Mouse (Mus musculus) T-cell, adult 2 months (primary cell): ENCODE results near the gene 9430097D07Rik.

Experiments used
- DNase-seq: peaks from one replicate; pipeline ENCODE4 v3.0.0; 2022; ENCODE audit warnings: low spot score

9430097D07Rik gene

GRCm38 (mm10) chr2:32559570-32559969, 15.9 kb downstream of the 9430097D07Rik start:
- no peak for DNase-seq

DNA sequence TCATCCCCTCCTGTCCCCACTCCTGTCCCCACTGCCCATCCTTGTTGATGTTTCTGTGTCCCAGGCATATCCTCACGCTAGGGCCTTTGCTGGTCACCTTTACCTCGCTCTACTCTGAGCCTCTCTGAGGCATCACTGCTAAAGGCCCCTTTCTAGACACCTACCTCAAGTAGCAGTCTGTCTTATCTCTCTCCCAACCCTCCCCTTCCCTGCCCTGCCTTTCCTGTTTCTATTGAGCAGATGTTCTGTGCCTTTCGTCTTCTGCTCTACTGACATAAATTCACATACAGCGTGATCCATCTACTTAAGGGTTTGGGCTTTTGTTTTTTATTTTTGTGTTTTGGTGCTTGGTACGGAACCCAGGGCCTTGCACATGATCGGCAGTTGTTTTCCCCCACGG, 19.5 kb downstream of the 9430097D07Rik start:
- no peak for DNase-seq

GRCm38 (mm10) chr2:32555484-32555883, 20.0 kb downstream of the 9430097D07Rik start:
- no peak for DNase-seq

DNA sequence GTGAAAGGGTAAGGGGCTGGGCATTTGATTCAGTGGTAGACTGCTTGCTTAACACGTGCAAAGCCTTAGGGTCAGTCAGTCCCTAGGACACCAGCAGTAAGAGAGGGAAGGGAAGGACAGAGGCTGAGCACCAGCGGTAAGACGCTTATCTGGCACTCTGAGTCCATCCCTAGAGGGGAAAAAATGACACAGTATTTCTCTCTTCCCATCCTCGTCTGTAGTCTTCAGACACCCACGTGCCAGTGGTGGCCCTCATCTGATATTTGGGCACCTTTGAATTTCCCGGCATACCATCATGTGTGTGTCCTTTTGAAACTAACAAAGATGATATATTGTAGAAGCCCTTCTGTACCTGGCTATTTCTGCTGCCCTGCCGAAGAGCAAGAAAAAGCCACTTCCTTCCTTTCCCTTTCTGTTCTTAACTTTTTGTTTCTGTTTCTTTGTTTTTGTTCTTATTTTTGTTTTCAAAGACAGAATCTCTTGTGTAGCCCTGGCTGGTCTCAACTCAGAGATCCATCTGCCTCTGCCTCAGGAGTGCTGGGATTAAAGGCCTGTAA, 21.8 kb downstream of the 9430097D07Rik start:
- DNase-seq, result peak; percentile 62

- no peak for DNase-seq
These were observed 24.2 kb downstream of the 9430097D07Rik start for GRCm38 (mm10) chr2:32551236-32551635.

DNA sequence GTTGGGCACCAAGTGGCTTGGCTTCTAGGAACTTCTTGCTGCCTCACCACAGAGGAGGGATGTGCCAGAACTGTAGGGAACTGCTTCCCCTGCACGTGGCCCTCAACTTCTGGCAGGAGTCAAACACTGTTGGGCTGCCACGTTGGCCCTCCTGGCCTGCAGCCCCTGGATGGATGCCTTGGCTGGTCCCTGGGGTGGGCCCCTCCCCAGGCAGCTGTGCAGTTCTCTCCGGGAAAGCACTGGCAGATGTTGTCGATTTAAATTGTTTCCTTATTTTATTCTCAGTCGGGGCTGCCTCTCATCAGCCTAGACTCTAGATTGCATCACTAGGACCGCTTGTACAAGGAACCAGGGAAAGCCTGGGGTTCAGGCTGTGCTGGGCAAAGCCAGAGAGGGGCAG, 25.7 kb downstream of the 9430097D07Rik start:
- no peak for DNase-seq

DNA sequence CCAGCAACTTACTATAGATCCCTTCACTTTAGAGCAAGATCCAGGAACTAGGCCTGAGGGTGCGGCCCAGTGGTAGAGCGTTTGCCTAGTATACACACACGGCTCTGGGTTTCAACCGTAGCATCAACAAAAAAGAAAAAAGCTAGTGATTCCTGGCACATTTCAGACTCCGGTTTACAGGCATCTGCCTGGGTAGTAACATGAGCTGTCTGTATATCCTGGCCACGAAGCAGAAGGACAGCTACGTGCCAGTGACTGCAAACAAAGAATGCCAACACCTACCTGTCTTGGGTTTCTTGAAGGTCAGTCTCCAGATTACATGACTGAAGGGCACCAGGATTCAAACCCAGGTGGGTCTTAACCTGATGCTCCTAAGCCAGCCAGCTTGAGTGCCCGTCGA, 26.3 kb downstream of the 9430097D07Rik start:
- no peak for DNase-seq

DNA sequence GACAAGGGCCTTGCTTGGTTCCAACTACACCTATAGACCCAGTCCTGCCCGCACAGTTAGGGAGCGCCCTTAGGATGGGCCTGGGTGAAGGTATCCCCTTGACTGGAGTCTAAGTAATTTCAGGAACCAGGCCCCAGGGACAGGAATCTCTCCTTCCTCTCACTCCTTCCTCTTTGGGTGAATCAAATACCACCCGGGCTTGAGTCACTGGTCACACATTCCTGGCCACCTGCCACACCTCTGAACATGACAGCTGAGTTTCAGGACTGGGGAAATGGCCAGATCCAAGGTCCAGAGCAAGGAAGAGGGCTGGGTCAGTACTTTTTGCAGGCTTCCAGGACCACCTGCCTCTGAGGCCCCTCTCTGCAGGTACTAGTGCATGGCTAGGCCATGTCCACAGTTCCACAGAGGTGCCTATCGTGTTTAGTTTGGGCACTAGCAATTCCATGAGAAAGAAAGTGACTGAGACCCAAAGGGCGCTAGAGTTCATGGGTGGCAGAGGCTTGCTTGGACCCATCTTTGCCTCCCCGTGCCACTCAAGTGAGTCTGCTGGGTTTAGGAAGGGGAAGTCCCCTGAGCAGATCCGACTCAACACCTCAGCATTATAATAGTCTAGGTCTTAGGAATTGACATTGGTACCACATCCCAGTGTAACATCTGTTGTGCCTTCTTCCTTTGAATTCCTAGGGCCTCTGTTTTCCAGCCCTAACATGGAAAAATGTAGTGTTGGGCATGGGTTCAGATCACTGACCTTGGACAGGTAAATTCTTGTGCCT, 27.3 kb downstream of the 9430097D07Rik start:
- DNase-seq, result no peak

DNA sequence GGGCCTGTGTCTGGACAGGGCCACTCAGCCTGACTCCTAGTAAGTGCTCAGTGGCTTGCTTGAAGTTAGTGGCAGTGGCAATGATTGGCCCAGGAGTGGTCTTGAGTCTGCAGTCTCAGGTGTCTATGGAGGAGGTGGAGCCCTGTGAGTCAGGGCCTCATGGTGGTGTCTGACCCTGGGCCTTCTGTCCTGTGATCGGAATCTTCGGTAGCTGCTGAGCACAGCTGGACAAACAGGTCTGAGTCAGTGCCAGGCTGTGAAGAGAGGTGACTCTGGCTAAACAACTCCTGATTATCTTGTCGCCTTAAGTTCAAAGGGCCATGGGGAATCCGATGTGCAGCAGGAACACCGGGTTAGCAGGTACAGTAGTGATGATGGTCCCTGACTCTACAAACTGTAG, 28.1 kb downstream of the 9430097D07Rik start:
- DNase-seq, result no peak

GRCm38 (mm10) chr2:32546951-32547350, 28.5 kb downstream of the 9430097D07Rik start:
- no peak for DNase-seq

DNA sequence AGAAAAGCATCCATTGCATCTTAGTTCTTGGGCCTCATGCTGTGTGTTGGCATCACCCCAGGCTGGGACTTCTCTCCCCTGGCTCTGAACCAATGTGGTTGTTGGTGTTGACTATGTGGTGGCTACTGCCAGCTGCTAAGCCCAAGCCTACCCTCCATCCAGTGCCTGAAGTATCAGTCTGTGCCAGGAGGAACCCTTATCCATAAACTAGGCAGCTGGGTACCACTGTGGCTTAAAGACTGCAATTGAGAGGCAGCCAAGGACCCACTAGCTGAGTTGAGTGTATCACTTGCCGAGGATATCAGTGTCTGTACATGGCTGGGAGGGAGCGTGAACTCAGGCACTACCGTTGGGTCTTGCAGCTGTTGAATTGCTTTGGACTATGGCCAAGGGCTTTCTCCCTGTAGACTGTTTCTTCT, 32.4 kb downstream of the 9430097D07Rik start:
- DNase-seq, result no peak

DNA sequence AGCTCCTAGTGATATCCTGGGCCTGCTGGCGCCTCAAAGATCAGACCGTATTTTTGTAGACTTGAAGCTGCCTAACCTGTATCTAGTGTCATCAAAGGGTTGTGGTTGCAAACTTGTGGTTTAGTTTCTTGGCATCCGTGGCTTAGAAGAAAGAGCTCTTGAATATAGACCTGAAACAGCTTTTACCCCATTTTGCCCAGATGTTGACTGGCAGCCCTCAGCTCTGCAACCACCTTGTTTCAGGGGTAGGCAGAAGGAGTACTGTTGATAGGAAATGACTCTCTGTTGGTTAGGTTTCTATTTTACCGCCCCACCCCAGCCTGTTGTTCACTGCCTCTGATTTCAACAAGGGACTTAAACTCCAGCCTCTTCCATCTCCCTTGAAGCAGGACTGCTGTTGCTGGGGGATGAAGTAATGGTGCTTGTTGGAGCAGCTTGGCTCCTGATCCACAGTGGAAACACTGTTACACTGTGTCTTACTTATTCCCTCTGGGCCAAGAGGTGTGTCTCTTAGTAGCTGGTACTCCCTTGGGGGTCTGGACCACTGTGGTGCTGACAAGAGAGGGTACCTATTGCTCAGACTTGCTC, 33.4 kb downstream of the 9430097D07Rik start:
- DNase-seq, result peak; percentile 89

- no peak for DNase-seq
These were observed 34.1 kb downstream of the 9430097D07Rik start for GRCm38 (mm10) chr2:32541333-32541908.

DNA sequence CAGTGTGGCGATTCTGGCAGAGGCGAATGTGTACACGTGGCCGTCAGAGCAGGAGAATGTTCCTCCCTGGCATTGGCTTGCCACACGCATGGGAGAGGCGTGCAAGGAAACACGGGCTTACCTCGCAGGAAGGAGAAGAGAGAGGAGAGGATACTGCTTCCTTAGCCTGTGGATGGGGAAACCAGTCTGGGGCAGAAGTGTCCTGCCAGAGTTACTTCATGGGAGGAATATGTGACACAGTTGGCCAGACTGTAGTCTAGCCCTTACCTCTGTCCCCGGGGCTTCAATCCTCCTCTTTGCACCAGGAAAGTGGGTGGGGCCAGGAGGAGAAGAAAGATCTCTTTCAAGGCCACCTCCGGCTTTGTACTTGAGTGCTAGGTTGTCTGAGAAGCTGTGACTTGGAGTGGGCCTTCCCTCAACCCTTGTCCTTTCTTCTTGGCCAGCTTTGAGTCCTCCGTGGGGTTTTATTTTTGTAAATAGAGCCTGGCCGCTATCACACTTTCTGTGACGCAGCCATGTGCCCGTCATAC, 36.0 kb downstream of the 9430097D07Rik start:
- no peak for DNase-seq

GRCm38 (mm10) chr2:32538461-32538860, 37.0 kb downstream of the 9430097D07Rik start:
- DNase-seq, result no peak

- DNase-seq, result no peak
These were observed 37.5 kb downstream of the 9430097D07Rik start for GRCm38 (mm10) chr2:32537941-32538340.

DNA sequence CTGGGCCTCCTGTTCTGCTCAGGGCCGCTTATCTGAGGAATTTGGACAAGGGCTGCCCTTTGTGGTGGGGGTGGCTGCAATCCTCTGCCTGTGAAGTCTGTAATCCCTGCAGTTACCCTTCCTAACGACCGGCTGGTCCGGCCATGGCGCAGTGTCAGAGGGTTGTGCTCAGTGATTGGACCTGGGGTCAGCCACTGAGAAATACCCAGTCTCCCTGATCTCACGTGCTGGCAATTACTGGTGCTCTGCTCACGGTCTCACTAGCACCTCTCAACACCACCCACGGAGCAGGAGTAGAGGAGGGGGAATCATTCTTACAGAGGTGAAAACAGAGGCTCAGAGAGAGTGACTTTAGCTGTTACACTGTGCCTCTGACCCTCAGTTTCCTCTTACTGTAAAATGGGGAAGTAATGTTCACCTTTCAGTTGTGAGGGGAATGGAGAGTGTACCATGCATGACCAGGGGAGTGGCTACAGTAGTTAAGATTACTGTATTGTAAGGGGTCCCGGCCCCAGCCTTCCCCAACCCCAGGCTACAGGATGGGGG, 38.1 kb downstream of the 9430097D07Rik start:
- DNase-seq, result no peak

- DNase-seq, result no peak
These were observed 38.7 kb downstream of the 9430097D07Rik start for GRCm38 (mm10) chr2:32536634-32537359.

DNA sequence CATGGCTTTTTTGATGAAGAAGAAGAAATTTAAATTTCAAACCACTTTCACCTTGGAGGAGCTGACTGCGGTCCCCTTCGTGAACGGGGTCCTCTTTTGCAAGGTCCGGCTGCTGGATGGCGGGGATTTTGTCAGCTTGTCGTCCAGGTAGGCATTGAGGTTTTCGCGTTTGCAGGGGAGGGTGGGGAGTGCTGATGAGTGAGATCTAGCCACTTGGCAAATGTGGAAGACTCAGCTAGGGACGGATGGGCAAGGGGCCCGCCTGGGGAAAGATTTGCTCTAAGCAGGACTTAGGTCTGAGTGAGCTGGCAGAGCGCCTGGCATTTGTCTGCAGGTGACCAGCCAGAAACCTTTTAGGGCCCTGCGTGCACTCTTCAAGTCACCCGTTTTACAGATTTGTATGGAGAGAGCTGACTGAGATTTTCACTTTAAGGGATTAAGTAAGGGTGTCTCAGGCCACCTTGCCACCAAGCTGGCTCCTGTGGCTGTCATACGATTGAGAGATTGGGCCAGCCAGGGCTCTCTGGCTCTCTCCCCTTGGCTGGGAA, 39.3 kb downstream of the 9430097D07Rik start:
- DNase-seq, result no peak

DNA sequence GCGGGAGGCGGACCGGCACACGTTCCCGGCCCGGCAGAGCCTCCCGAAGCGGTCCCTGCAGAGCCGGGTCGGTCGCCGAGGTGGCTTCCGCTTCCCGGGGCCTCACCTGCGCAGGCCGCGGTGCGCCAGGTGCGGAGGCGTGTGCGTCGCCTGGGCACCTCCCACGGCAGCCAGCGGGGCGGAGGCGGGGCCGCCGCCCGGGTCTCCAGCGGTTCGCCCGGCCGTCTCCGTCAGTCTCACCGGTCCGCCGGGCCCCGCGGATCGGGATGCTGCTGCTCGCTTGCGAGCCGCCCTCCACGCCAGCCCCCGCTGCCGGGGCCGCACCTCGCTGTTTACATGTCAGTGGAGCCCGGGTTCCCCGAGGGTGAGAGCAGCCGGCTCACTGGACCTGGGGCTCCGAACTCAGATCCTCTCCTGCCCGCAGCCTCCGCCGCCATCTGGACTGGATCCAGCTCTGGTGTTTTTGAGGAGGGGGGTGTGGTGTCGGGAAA, 39.9 kb downstream of the 9430097D07Rik start:
- peak; percentile 83 for DNase-seq

GRCm38 (mm10) chr2:32534733-32535471, 40.6 kb downstream of the 9430097D07Rik start, which contains the start of gene Fam102a:
TSS of gene Fam102a (plus strand) at chr2:32535332.
- peak; percentile 98 for DNase-seq
